Mouse (Mus musculus) spleen, adult 2 months (tissue): ENCODE measurements at regions not wholly inside any gene's neighbourhood (a gene's known extent, or its start where the extent isn't known, plus 50 kb on each side); places are given as distances from the start of the nearest gene placed in this dataset.

Source experiments
- DNase-seq, 2 experiments: peaks; one replicate each; pipeline versions ENCODE4 v3.0.0 to v3.0.0-alpha.2; 2012 to 2021; ENCODE audit warnings: low spot score in 2 of 2, low read depth in 1 of 2
- H3K27ac ChIP-seq: fragments of 200-500 bp; 2 replicates; pipeline ENCODE4 v1.5.1; 2012; ENCODE audit warnings: low read length, inconsistent platforms; ENCODE audit not compliant: insufficient read depth
- H3K27me3 ChIP-seq: fragments of 200-500 bp; 2 replicates; pipeline ENCODE4 v1.6.1; 2012; ENCODE audit warnings: mild to moderate bottlenecking, moderate library complexity, low read length, inconsistent platforms; ENCODE audit not compliant: control insufficient read depth, insufficient read depth
- H3K36me3 ChIP-seq: fragments of 200-500 bp; 2 replicates; pipeline ENCODE4 v1.6.1; 2012; ENCODE audit warnings: mild to moderate bottlenecking, low read length, inconsistent platforms; ENCODE audit not compliant: control insufficient read depth, insufficient read depth
- H3K4me1 ChIP-seq: fragments of 200-500 bp; 2 replicates; pipeline ENCODE4 v1.6.1; 2011; ENCODE audit warnings: inconsistent platforms; ENCODE audit not compliant: control insufficient read depth, insufficient read depth, insufficient read length
- H3K4me3 ChIP-seq: fragments of 200-500 bp; 2 replicates; pipeline ENCODE4 v1.5.1; 2011; ENCODE audit warnings: mild to moderate bottlenecking, inconsistent platforms; ENCODE audit not compliant: insufficient read depth, insufficient read length; ENCODE audit errors: extremely low read depth
- CTCF ChIP-seq: fragments of 200-500 bp; IDR thresholded peaks from 2 replicates; pipeline ENCODE4 v1.5.1; 2011; ENCODE audit warnings: mild to moderate bottlenecking, inconsistent platforms; ENCODE audit not compliant: insufficient read depth, insufficient read length, insufficient replicate concordance; ENCODE audit errors: extremely low read depth
- POLR2A ChIP-seq: fragments of 200-500 bp; IDR thresholded peaks from 2 replicates; pipeline ENCODE4 v1.6.1; 2011; ENCODE audit warnings: low read depth, low read length, inconsistent platforms
- WGBS: fragments of 180-500 bp; shearing (Covaris S2); methylation state at CpG from one replicate; pipeline ENCODE4 v1.1.7; 2018; 5-methylcytosine and 5-hydroxymethylcytosine counted together

GRCm38 (mm10) chr12:106389214-106389613 is 379.2 kb downstream of the Vrk1 start:
- no peaks in the 10 kb centered on the region for H3K36me3 ChIP-seq
- no peaks in the 10 kb centered on the region for H3K4me1 ChIP-seq
- TF ChIP-seq CTCF (no peak), POLR2A (no peak)
- H3K4me3 ChIP-seq, result no peak overlapping the region
- DNase-seq, result no peak
- H3K27ac ChIP-seq, result no peak overlapping the region
- no peaks in the 10 kb centered on the region for H3K27me3 ChIP-seq
- WGBS, result 95% methylated on average over 11 of the region's 11 CpGs

- Histone ChIP-seq H3K27ac (no peak overlapping the region), H3K27me3 (no peaks in the 10 kb centered on the region), H3K4me3 (no peak overlapping the region), H3K4me1 (no peaks in the 10 kb centered on the region), H3K36me3 (no peaks in the 10 kb centered on the region)
- TF ChIP-seq CTCF (no peak), POLR2A (no peak)
- no peak for DNase-seq
- WGBS, result 80% methylated on average over 2 of the region's 2 CpGs
Observed at GRCm38 (mm10) chr12:106392316-106392715, 382.3 kb downstream of the Vrk1 start.

- Histone ChIP-seq H3K27ac (no peak overlapping the region), H3K4me3 (no peak overlapping the region), H3K4me1 (no peaks in the 10 kb centered on the region), H3K27me3 (no peaks in the 10 kb centered on the region), H3K36me3 (no peaks in the 10 kb centered on the region)
- TF ChIP-seq POLR2A (no peak), CTCF (no peak)
- WGBS, result 86% methylated on average over 17 of the region's 17 CpGs
- no peak for DNase-seq
Observed at GRCm38 (mm10) chr12:106399085-106399484, 389.1 kb downstream of the Vrk1 start.

GRCm38 (mm10) chr12:106411075-106411474 is 401.0 kb downstream of the Vrk1 start:
- Histone ChIP-seq H3K36me3 (no peaks in the 10 kb centered on the region), H3K27ac (no peak overlapping the region), H3K4me1 (no peaks in the 10 kb centered on the region), H3K4me3 (no peak overlapping the region), H3K27me3 (no peaks in the 10 kb centered on the region)
- 88% methylated on average over 7 of the region's 7 CpGs for WGBS
- TF ChIP-seq POLR2A (no peak), CTCF (no peak)
- DNase-seq, result no peak

- no peak overlapping the region for H3K27ac ChIP-seq
- no peaks in the 10 kb centered on the region for H3K36me3 ChIP-seq
- H3K4me1 ChIP-seq, result no peaks in the 10 kb centered on the region
- TF ChIP-seq POLR2A (no peak), CTCF (no peak)
- DNase-seq, result no peak
- WGBS, result 81% methylated on average over 4 of the region's 4 CpGs
- H3K27me3 ChIP-seq, result no peaks in the 10 kb centered on the region
- H3K4me3 ChIP-seq, result no peak overlapping the region
Observed at GRCm38 (mm10) chr12:106426631-106427030, 416.6 kb downstream of the Vrk1 start.

- no peaks in the 10 kb centered on the region for H3K4me1 ChIP-seq
- H3K27ac ChIP-seq, result no peak overlapping the region
- no peaks in the 10 kb centered on the region for H3K27me3 ChIP-seq
- no peak for DNase-seq
- TF ChIP-seq CTCF (no peak), POLR2A (no peak)
- WGBS, result 39% methylated on average over 7 of the region's 7 CpGs
- H3K36me3 ChIP-seq, result no peaks in the 10 kb centered on the region
- H3K4me3 ChIP-seq, result no peak overlapping the region
Observed at GRCm38 (mm10) chr12:106429991-106430390, 420.0 kb downstream of the Vrk1 start.

- TF ChIP-seq POLR2A (no peak), CTCF (no peak)
- 84% methylated on average over 7 of the region's 7 CpGs for WGBS
Observed at GRCm38 (mm10) chr12:106445151-106445550, 435.1 kb downstream of the Vrk1 start.

More at GRCm38 (mm10) chr12:106445151-106445550, 435.1 kb downstream of the Vrk1 start:
- Histone ChIP-seq H3K27me3 (no peaks in the 10 kb centered on the region), H3K4me3 (no peak overlapping the region), H3K27ac (no peak overlapping the region), H3K36me3 (no peaks in the 10 kb centered on the region), H3K4me1 (no peaks in the 10 kb centered on the region)
- no peak for DNase-seq
